Mouse (Mus musculus): Measurements from ENCODE around the gene Snupn. TPM values are rescaled to one million over a fixed set of nuclear protein-coding genes. Genes with fewer than 3 reads are reported as not detected.

The Snupn gene
- polyA plus RNA-seq, 1 experiment from 2014 or later: 28.4 TPM

GRCm38 (mm10) chr9:56917131-56917530, 33.5 kb upstream of the Snupn start:
- Histone ChIP-seq H3K4me1 (ENCODE audit: control insufficient read depth, insufficient read depth, low read length) (no peaks in the 10 kb centered on the region), H3K4me2 (no peak overlapping the region), H3K9me3 (ENCODE audit: control insufficient read depth, low read length) (no peaks in the 10 kb centered on the region; the same call in 1 of the 2 replicates), H3K27ac (ENCODE audit: low read depth, low read length) (no peak overlapping the region), H3K4me3 (ENCODE audit: low read depth, low read length) (no peak overlapping the region), H3K9ac (ENCODE audit: low read length) (no peak overlapping the region), H3K36me3 (ENCODE audit: control insufficient read depth, insufficient read depth, low read length) (peaks cover 7% of the 10 kb centered on the region), H3K27me3 (ENCODE audit: control insufficient read depth, insufficient read depth, low read length) (no peaks in the 10 kb centered on the region)
- DNase-seq (ENCODE audit: low spot score, missing footprints) (no peak), ATAC-seq (ENCODE audit: low FRiP score) (no peak)
- WGBS: 46% methylated on average over 2 of the region's 2 CpGs

- H3K27me3 ChIP-seq (ENCODE audit: control insufficient read depth, insufficient read depth, low read length): no peaks in the 10 kb centered on the region
- H3K27ac ChIP-seq (ENCODE audit: low read depth, low read length): no peak overlapping the region
- H3K36me3 ChIP-seq (ENCODE audit: control insufficient read depth, insufficient read depth, low read length): peaks cover 7% of the 10 kb centered on the region
- 96% methylated on average over 13 of the region's 13 CpGs for WGBS
- ATAC-seq (ENCODE audit: low FRiP score) (no peak), DNase-seq (ENCODE audit: low spot score, missing footprints) (no peak)
- H3K4me2 ChIP-seq: no peak overlapping the region
- H3K4me1 ChIP-seq (ENCODE audit: control insufficient read depth, insufficient read depth, low read length): 0 out of 2 replicates have a peak, but pooled peaks cover 2% of the 10 kb centered on the region
- H3K4me3 ChIP-seq (ENCODE audit: low read depth, low read length): no peak overlapping the region
- H3K9me3 ChIP-seq (ENCODE audit: control insufficient read depth, low read length): no peaks in the 10 kb centered on the region; the same call in 1 of the 2 replicates
- no peak overlapping the region for H3K9ac ChIP-seq (ENCODE audit: low read length)
Observed at GRCm38 (mm10) chr9:56918466-56918865, 32.2 kb upstream of the Snupn start.

- H3K4me2 ChIP-seq: no peak overlapping the region
- no peak for ATAC-seq (ENCODE audit: low FRiP score)
- H3K27me3 ChIP-seq (ENCODE audit: control insufficient read depth, insufficient read depth, low read length): no peaks in the 10 kb centered on the region
- H3K9ac ChIP-seq (ENCODE audit: low read length): no peak overlapping the region
- peak; percentile 75 for DNase-seq (ENCODE audit: low spot score, missing footprints)
- H3K4me3 ChIP-seq (ENCODE audit: low read depth, low read length): no peak overlapping the region
- H3K4me1 ChIP-seq (ENCODE audit: control insufficient read depth, insufficient read depth, low read length): peaks cover 26% of the 10 kb centered on the region
- no peaks in the 10 kb centered on the region; the same call in 1 of the 2 replicates for H3K9me3 ChIP-seq (ENCODE audit: control insufficient read depth, low read length)
- peaks cover 5% of the 10 kb centered on the region; the same call in 1 of the 2 replicates for H3K36me3 ChIP-seq (ENCODE audit: control insufficient read depth, insufficient read depth, low read length)
- 90% methylated on average over 4 of the region's 4 CpGs for WGBS
- no peak overlapping the region for H3K27ac ChIP-seq (ENCODE audit: low read depth, low read length)
Observed at GRCm38 (mm10) chr9:56922746-56923145, 27.9 kb upstream of the Snupn start.

GRCm38 (mm10) chr9:56923841-56924650, 26.6 kb upstream of the Snupn start:
- ATAC-seq (ENCODE audit: low FRiP score) (no peak), DNase-seq (ENCODE audit: low spot score, missing footprints) (peak; percentile 76)
- H3K9me3 ChIP-seq (ENCODE audit: control insufficient read depth, low read length): no peaks in the 10 kb centered on the region; the same call in 1 of the 2 replicates
- H3K4me1 ChIP-seq (ENCODE audit: control insufficient read depth, insufficient read depth, low read length): peaks cover 26% of the 10 kb centered on the region
- H3K9ac ChIP-seq (ENCODE audit: low read length): peak overlapping the region; percentile 48
- H3K27me3 ChIP-seq (ENCODE audit: control insufficient read depth, insufficient read depth, low read length): no peaks in the 10 kb centered on the region
- peak overlapping the region; percentile 27 for H3K4me2 ChIP-seq
- H3K27ac ChIP-seq (ENCODE audit: low read depth, low read length): no peak overlapping the region
- H3K4me3 ChIP-seq (ENCODE audit: low read depth, low read length): 0 out of 2 replicates have a peak overlapping the region, but pooled peaks have one; percentile 4
- H3K36me3 ChIP-seq (ENCODE audit: control insufficient read depth, insufficient read depth, low read length): peaks cover 5% of the 10 kb centered on the region; the same call in 1 of the 2 replicates
- 70% methylated on average over 8 of the region's 8 CpGs for WGBS

- Histone ChIP-seq H3K4me3 (ENCODE audit: low read depth, low read length) (0 out of 2 replicates have a peak overlapping the region, but pooled peaks have one; percentile 4), H3K4me1 (ENCODE audit: control insufficient read depth, insufficient read depth, low read length) (peaks cover 26% of the 10 kb centered on the region)
Observed at GRCm38 (mm10) chr9:56924651-56925027, 26.0 kb upstream of the Snupn start.

GRCm38 (mm10) chr9:56925291-56926024, 25.2 kb upstream of the Snupn start:
- H3K4me1 ChIP-seq (ENCODE audit: control insufficient read depth, insufficient read depth, low read length): peaks cover 26% of the 10 kb centered on the region
- H3K36me3 ChIP-seq (ENCODE audit: control insufficient read depth, insufficient read depth, low read length): peaks cover 2% of the 10 kb centered on the region; the same call in 1 of the 2 replicates
- no peaks in the 10 kb centered on the region for H3K27me3 ChIP-seq (ENCODE audit: control insufficient read depth, insufficient read depth, low read length)
- H3K4me2 ChIP-seq: peak overlapping the region; percentile 27
- WGBS: 91% methylated on average over 26 of the region's 26 CpGs
- H3K9ac ChIP-seq (ENCODE audit: low read length): no peak overlapping the region; the same call in 1 of the 2 replicates
- DNase-seq (ENCODE audit: low spot score, missing footprints) (peak; percentile 75), ATAC-seq (ENCODE audit: low FRiP score) (no peak)
- H3K4me3 ChIP-seq (ENCODE audit: low read depth, low read length): no peak overlapping the region
- no peak overlapping the region for H3K27ac ChIP-seq (ENCODE audit: low read depth, low read length)
- no peaks in the 10 kb centered on the region; the same call in 1 of the 2 replicates for H3K9me3 ChIP-seq (ENCODE audit: control insufficient read depth, low read length)

More at GRCm38 (mm10) chr9:56924651-56925027, 26.0 kb upstream of the Snupn start:
- DNase-seq (ENCODE audit: low spot score, missing footprints) (peak; percentile 70), ATAC-seq (ENCODE audit: low FRiP score) (no peak)
- no peaks in the 10 kb centered on the region; the same call in 1 of the 2 replicates for H3K9me3 ChIP-seq (ENCODE audit: control insufficient read depth, low read length)
- H3K27ac ChIP-seq (ENCODE audit: low read depth, low read length): no peak overlapping the region
- H3K27me3 ChIP-seq (ENCODE audit: control insufficient read depth, insufficient read depth, low read length): no peaks in the 10 kb centered on the region
- peak overlapping the region; percentile 48 for H3K9ac ChIP-seq (ENCODE audit: low read length)
- peak overlapping the region; percentile 27 for H3K4me2 ChIP-seq
- H3K36me3 ChIP-seq (ENCODE audit: control insufficient read depth, insufficient read depth, low read length): peaks cover 4% of the 10 kb centered on the region; the same call in 1 of the 2 replicates
- 58% methylated on average over 7 of the region's 7 CpGs for WGBS

- ATAC-seq (ENCODE audit: low FRiP score): no peak
- no peak overlapping the region for H3K4me3 ChIP-seq (ENCODE audit: low read depth, low read length)
- DNase-seq (ENCODE audit: low spot score, missing footprints): peak; percentile 56
- H3K27me3 ChIP-seq (ENCODE audit: control insufficient read depth, insufficient read depth, low read length): no peaks in the 10 kb centered on the region
- no peak overlapping the region for H3K9ac ChIP-seq (ENCODE audit: low read length)
- H3K36me3 ChIP-seq (ENCODE audit: control insufficient read depth, insufficient read depth, low read length): peaks cover 2% of the 10 kb centered on the region; the same call in 1 of the 2 replicates
- H3K4me1 ChIP-seq (ENCODE audit: control insufficient read depth, insufficient read depth, low read length): peaks cover 26% of the 10 kb centered on the region
- no peak overlapping the region for H3K4me2 ChIP-seq
- no peaks in the 10 kb centered on the region; the same call in 1 of the 2 replicates for H3K9me3 ChIP-seq (ENCODE audit: control insufficient read depth, low read length)
- WGBS: 92% methylated on average over 10 of the region's 10 CpGs
- no peak overlapping the region for H3K27ac ChIP-seq (ENCODE audit: low read depth, low read length)
Observed at GRCm38 (mm10) chr9:56926025-56926360, 24.7 kb upstream of the Snupn start.

GRCm38 (mm10) chr9:56926387-56926786, 24.3 kb upstream of the Snupn start:
- no peak overlapping the region for H3K4me3 ChIP-seq (ENCODE audit: low read depth, low read length)
- H3K9me3 ChIP-seq (ENCODE audit: control insufficient read depth, low read length): no peaks in the 10 kb centered on the region; the same call in 1 of the 2 replicates
- no peaks in the 10 kb centered on the region for H3K27me3 ChIP-seq (ENCODE audit: control insufficient read depth, insufficient read depth, low read length)
- WGBS: 80% methylated on average over 10 of the region's 10 CpGs
- ATAC-seq (ENCODE audit: low FRiP score): no peak
- peak overlapping the region; percentile 18; the same call in 1 of the 2 replicates for H3K9ac ChIP-seq (ENCODE audit: low read length)
- peaks cover 2% of the 10 kb centered on the region; the same call in 1 of the 2 replicates for H3K36me3 ChIP-seq (ENCODE audit: control insufficient read depth, insufficient read depth, low read length)
- peak; percentile 79 for DNase-seq (ENCODE audit: low spot score, missing footprints)
- H3K4me1 ChIP-seq (ENCODE audit: control insufficient read depth, insufficient read depth, low read length): peaks cover 26% of the 10 kb centered on the region
- peak overlapping the region; percentile 81 for H3K4me2 ChIP-seq
- no peak overlapping the region for H3K27ac ChIP-seq (ENCODE audit: low read depth, low read length)
